Mouse (Mus musculus): ENCODE measurements around the gene Mlkl.
"Not testable (repeated sequence)": the region's sequence is repeated elsewhere in the genome, so short reads cannot be mapped to it uniquely, and the experiment has no call there.

The Mlkl gene

DNA sequence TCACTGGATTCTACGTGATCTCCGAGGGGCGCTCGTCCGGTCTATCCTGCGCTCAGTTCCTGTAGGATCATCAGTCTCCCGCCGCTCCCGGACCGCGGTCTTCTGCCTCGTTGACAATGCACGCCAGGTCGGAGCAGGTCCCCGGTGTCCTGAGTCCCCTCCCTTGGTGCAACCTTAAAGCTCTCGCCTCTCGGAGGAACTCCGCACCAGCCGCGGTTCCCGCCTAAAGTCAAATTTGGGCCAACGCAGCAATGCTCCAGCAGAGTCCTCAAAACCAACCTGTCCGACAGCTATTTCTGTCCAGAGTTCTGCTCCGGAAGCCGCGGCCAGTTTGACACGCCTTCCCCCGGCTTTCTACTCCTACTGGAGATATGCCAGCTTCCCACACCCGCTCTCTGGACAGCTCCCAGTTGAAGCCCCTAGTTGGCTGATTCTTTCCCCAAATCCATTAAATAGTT is at the start of gene Mlkl:
Gene Mlkl, minus strand, starts transcription at position 288 of the 458 bp plus-strand sequence.
- peak; percentile 45 for DNase-seq

DNA sequence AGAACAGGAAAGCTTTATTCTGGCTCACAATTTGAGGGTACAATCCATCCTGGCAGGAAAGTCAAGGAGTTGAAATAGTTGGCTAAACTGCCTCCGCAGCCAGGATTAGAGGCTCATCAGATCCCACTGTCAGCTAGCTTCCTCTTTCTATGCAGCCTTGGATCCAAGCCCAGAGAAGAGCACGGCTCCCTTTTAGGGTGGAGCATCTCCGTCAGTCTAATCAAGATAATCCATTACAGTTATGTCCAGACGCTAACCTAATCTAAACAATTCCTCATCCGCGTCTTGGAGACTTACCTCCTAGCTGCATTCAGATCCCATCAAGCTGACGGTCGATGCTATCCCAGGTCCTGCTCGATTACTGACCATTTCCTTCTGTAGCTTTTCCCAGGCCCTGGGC is 47.9 kb upstream of the Mlkl start:
- DNase-seq: no peak

GRCm38 (mm10) chr8:111384628-111385027 is 46.7 kb upstream of the Mlkl start:
- no peak for DNase-seq

- DNase-seq: no peak
These were observed 37.2 kb upstream of the Mlkl start for GRCm38 (mm10) chr8:111375192-111375591.

DNA sequence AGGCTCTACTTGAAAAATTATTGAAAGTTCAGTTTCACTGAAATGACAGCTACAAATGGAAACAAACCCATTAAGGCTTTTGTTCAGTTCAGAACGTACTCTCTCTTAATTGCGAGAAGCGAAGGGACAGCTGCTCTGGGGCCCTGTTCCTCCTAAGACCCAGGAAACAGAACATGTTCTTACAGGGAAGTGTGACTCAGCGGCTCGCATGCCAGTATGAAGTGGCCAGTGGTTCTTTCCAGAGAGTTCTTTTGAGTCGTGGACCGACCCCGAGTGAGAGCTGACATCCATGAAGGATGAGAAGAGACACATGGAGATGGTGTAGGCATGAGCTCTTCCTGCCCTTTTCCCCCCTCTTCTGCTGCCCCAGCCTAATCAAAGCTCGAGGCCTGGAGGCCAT is 31.7 kb upstream of the Mlkl start:
- no peak for DNase-seq

DNA sequence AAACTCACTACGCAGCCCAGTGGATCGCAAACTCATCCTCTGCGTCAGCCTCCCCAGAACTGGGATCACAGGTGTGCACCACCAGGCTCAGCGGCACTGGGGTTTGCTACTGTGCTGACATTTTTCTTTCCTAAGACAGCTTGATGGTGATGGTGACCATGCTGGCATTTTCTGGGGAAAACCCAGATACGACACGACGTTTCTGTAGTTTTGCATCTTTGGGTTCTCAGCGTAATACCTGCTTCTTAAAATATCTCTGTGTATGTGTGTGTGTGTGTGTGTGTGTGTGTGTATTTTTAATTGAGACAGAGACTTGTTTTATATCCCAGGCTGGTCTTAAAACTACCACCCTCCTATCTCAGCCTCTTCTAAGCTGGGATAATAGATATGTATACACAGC is 29.4 kb upstream of the Mlkl start:
- DNase-seq: no peak

- no peak for DNase-seq
These were observed 28.7 kb upstream of the Mlkl start for GRCm38 (mm10) chr8:111366610-111367234.

DNA sequence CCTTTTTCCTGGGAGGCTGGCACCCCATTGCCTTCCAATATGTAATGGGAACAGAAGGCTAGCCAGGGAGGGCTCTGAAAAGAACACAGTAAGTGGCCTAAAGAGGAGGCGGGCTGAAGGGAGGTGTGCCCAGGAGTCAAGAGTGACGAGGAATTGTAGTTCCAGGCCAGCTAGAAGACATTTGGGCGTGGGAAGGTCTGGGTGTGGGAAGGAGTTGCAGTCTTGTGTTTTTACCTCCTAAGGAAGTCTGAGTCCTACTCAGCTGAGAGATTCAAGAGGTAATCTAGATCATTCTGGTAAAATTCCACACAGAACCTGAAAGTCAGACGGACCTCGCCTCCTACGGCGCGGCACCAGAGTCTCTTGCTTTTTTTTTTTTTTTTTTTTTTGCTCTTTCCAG is 25.5 kb upstream of the Mlkl start:
- DNase-seq: no peak

- DNase-seq: no peak
These were observed 22.7 kb upstream of the Mlkl start for GRCm38 (mm10) chr8:111360579-111361209.

- no peak for DNase-seq
These were observed 22.0 kb upstream of the Mlkl start for GRCm38 (mm10) chr8:111359936-111360335.

GRCm38 (mm10) chr8:111358905-111359304 is 20.9 kb upstream of the Mlkl start:
- DNase-seq: no peak

- DNase-seq: no peak
These were observed 19.5 kb upstream of the Mlkl start for GRCm38 (mm10) chr8:111357433-111357832.

GRCm38 (mm10) chr8:111353497-111353896 is 15.5 kb upstream of the Mlkl start:
- no peak for DNase-seq

DNA sequence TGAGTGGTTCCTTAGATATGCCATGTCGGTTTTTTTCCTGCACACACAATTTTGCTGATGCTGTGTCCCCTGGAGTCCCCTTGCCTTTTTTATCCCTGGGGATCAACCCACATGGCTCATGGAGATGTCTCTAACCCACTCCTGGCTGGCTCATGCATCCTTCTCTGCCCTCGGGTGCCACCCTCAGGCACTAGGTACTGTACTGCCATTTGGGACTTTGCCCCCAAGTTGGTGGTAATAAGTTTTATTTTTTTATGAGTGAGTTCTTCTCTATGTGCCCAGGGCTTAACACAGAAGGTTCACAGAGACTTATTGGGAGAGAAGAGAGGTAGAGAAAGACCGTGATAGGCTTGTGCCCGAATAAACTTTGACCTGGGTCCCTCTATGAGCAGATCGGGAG is 14.3 kb upstream of the Mlkl start:
- no peak for DNase-seq

- DNase-seq: no peak
These were observed 12.6 kb upstream of the Mlkl start for GRCm38 (mm10) chr8:111350577-111350976.

GRCm38 (mm10) chr8:111343225-111343624 is 5.2 kb upstream of the Mlkl start:
- peak; percentile 90 for DNase-seq

GRCm38 (mm10) chr8:111340186-111340585 is 2.2 kb upstream of the Mlkl start:
- DNase-seq: no peak

GRCm38 (mm10) chr8:111338370-111339208 is 612 bp upstream of the Mlkl start:
- DNase-seq: no peak

DNA sequence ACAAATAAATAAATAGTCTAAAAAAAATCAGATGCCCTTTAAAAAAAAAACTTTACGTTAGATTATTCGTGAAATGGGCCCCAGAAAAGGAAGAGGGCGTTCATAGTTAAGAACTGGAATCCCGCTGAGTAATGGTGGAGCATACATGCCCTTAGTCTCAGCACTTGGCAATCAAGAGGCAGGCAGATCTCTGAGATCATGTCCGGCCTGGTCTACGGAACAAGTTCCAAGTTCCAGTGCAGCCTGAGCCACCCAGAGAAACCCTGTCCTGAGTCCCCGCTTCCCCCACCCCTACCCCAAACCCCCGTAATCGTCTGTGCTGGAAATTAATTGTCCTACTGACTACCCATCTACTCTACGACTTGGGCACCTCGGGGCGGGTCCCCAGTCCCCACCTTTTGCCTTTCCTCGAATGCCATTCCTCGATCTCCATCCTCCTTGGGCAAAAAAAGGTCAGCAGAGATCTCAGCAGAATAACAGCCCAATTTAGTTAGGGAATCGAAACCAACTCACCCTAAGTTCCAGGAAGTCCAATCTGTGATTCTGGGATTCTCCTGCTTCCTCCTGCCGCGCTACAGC is 577 bp downstream of the Mlkl start:
- DNase-seq: no peak

DNA sequence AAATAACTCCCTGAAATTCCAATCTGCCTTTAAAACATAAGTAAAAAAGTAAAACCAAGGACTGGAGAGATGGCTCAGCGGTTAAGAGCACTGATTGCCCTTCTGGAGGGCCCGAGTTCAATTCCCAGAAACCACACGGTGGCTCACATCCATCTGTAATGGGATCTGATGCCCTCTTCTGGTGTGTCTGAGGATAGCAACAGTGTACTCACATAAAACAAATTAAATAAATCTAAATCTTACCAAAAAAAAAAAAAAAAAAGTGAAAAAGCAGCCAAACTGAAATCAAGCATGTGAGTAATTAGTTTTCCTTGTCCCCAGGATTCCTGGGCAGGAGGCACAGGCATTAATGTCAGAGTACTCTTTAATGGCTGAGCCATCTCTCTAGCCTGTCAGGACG is 1.3 kb downstream of the Mlkl start:
- no peak for DNase-seq

GRCm38 (mm10) chr8:111325222-111325790 is 12.7 kb downstream of the Mlkl start:
- no peak for DNase-seq

GRCm38 (mm10) chr8:111314729-111315128 is 23.2 kb downstream of the Mlkl start:
- DNase-seq: no peak

DNA sequence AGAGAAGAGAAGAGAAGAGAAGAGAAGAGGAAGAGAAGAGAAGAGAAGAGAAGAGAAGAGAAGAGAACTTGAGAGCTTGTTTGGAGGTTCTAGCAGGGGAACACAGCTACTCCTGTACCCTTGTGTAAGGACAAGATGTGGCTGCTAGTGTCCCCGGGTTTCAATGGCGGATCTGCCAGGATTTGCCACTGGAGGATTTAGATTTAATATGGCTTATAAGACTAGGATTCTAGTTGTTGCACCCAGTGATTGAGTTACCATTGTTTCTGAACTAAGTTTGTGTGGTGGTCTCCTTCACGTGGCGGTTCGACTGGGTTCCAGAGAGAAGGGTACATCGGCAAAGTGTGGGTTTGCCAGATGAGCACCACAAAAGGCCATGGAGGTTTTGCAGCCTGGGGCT is 24.0 kb downstream of the Mlkl start:
- DNase-seq: not testable (repeated sequence)

All from thymus, postnatal 4 days (tissue).